Mouse (Mus musculus): ENCODE data around the gene Rbpj.

DNA sequence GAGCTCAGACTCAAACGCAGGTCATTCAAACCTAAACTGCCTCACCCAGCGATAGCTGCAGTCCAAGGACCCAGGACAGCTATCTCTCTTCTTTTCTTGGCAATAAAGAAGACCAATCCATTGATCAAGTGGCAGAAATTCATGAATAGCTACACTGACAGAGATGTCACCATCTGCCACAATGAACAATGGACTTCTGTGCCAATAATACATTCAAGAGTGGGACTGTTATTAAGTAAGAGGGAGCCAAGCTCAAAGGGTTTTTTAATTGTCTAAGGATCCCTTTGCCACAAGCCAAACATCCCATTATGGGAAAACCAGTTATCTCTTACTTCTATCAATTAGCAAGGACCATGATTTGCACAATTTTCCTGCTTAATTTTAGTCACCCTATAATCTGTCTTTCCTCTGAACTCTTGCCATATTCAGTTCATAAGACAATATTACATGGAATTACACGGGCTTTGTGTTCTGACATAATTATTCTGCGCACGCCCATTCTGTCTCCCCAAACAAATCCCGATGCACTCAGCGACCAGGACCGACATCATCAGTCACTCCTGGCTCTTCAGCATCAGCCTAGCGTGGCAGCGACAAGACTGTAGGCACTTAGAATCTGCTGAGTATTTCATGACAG lies 34.7 kb downstream of the Rbpj start:
- TF ChIP-seq EP300 (IDR thresholded peaks at IDR 0.05; ENCODE audit: low read depth): no peak
- no peak for TF ChIP-seq CTCF (IDR thresholded peaks at IDR 0.05; ENCODE audit: low read depth)
